Mouse (Mus musculus) MEL (cell line): Measurements from ENCODE around the gene Dph5.

Source experiments
- CHD2 ChIP-seq: IDR thresholded peaks from 2 replicates; pipeline ENCODE4 v1.6.1; 2011; ENCODE audit warnings: low read length, improper control_type of control experiment
- CTCF ChIP-seq, 3 experiments: IDR thresholded peaks in 2 of 3; conservative IDR thresholded peaks in 1 of 3; 2 replicates each; pipeline ENCODE4 v1.5.1; 2011 to 2012; ENCODE audit warnings: low read length in 3 of 3, low read depth in 2 of 3, mild to moderate bottlenecking in 2 of 3, improper control_type of control experiment in 1 of 3, inconsistent platforms in 1 of 3, mixed read lengths in 1 of 3, moderate library complexity in 1 of 3; ENCODE audit not compliant: control insufficient read depth in 1 of 3, insufficient read depth in 1 of 3, poor library complexity in 1 of 3, severe bottlenecking in 1 of 3
- EP300 ChIP-seq, 2 experiments: IDR thresholded peaks; 2 replicates each; pipeline ENCODE4 v1.6.1; 2011; ENCODE audit warnings: improper control_type of control experiment in 2 of 2, low read length in 2 of 2, low read depth in 1 of 2, mild to moderate bottlenecking in 1 of 2
- MXI1 ChIP-seq: IDR thresholded peaks from 2 replicates; pipeline ENCODE4 v1.6.1; 2011; ENCODE audit warnings: mild to moderate bottlenecking, low read depth, low read length, improper control_type of control experiment
- POLR2A ChIP-seq, 2 experiments: IDR thresholded peaks; 2 replicates each; pipeline ENCODE4 v1.6.1; 2011 to 2012; ENCODE audit warnings: low read length in 2 of 2, mild to moderate bottlenecking in 2 of 2, control low read depth in 1 of 2, improper control_type of control experiment in 1 of 2, low read depth in 1 of 2, moderate library complexity in 1 of 2; ENCODE audit not compliant: control insufficient read depth in 1 of 2, insufficient read depth in 1 of 2, poor library complexity in 1 of 2
- RCOR1 ChIP-seq: IDR thresholded peaks from 2 replicates; pipeline ENCODE4 v1.6.1; 2012; ENCODE audit warnings: low read depth, mild to moderate bottlenecking, inconsistent platforms, low read length, improper control_type of control experiment

DNA sequence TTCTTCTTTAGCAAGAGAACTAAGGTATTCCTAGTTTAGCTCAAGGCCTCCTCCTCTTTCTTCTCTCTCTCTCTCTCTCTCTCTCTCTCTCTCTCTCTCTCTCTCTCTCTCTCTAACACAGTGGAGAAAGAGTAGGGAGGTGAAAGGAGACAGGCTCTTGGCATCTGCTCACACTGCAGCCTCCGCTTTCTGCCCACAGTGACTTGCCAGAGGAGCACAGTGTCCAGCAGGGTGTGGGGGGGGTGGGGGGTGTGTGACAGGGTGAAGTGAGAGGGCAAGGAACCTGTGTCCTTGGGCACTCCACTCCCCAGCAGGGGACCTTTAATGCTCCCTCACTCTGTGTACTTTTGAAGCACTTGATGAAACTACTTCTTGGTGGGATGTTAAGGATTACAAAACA, 41.9 kb upstream of the Dph5 start:
- TF ChIP-seq RCOR1 = no peak
- no peak for TF ChIP-seq POLR2A (IDR thresholded peaks at IDR 0.05; ENCODE audit: control insufficient read depth in 1 of 2, insufficient read depth in 1 of 2, low read depth in 1 of 2, low read length in 2 of 2, poor library complexity in 1 of 2)
- TF ChIP-seq MXI1 = no peak
- no peak for TF ChIP-seq CTCF (IDR thresholded peaks at IDR 0.05 in 2 of 3, conservative IDR thresholded peaks at IDR 0.05 in 1 of 3; ENCODE audit: control insufficient read depth in 1 of 3, insufficient read depth in 1 of 3, low read depth in 2 of 3, low read length in 3 of 3, poor library complexity in 1 of 3, severe bottlenecking in 1 of 3)
- TF ChIP-seq EP300 (IDR thresholded peaks at IDR 0.05; ENCODE audit: low read depth in 1 of 2, low read length in 2 of 2) = no peak
- no peak for TF ChIP-seq CHD2
